Mouse (Mus musculus) C2C12 (cell line): ENCODE data around the gene Nipa1.

Experiments used
- CEBPB ChIP-seq: IDR thresholded peaks from one replicate; pipeline ENCODE4 v1.6.1; 2011; ENCODE audit warnings: low read depth, mild to moderate bottlenecking, control low read depth, moderate library complexity
- CTCF ChIP-seq: IDR thresholded peaks from one replicate; pipeline ENCODE4 v1.5.1; 2011; ENCODE audit not compliant: control insufficient read depth, insufficient read depth, insufficient read length
- FOSL1 ChIP-seq: IDR thresholded peaks from one replicate; pipeline ENCODE4 v1.8.0; 2011; ENCODE audit warnings: mild to moderate bottlenecking, low read length; ENCODE audit not compliant: poor library complexity, insufficient read depth, severe bottlenecking
- MAX ChIP-seq: IDR thresholded peaks from one replicate; pipeline ENCODE4 v1.6.1; 2011; ENCODE audit warnings: mild to moderate bottlenecking, control low read depth
- MYOD1 ChIP-seq: IDR thresholded peaks from one replicate; pipeline ENCODE4 v1.6.1; 2011; ENCODE audit warnings: low read depth; ENCODE audit not compliant: control insufficient read depth, insufficient read length
- MYOG ChIP-seq: IDR thresholded peaks from one replicate; pipeline ENCODE4 v1.6.1; 2011; ENCODE audit not compliant: control insufficient read depth, insufficient read length; ENCODE audit errors: extremely low read depth
- USF1 ChIP-seq: IDR thresholded peaks from one replicate; pipeline ENCODE4 v1.6.1; 2011; ENCODE audit warnings: low read depth, mild to moderate bottlenecking, control low read depth, moderate library complexity

- TF ChIP-seq CTCF (no peak), MAX (no peak), USF1 (no peak), MYOG (no peak), CEBPB (no peak), FOSL1 (no peak), MYOD1 (no peak)
Measured at GRCm38 (mm10) chr7:55982010-55982700, 37.6 kb downstream of the Nipa1 start.
